Mouse (Mus musculus): ENCODE results near the gene Rbm8a. TPM values are rescaled to one million over a fixed set of nuclear protein-coding genes. Genes with fewer than 3 reads are reported as not detected.

Gene Rbm8a
- polyA plus RNA-seq, 1 experiment from 2014 or later, result 226 TPM

GRCm38 (mm10) chr3:96632058-96632457 is 2.3 kb downstream of the Rbm8a start:
- Histone ChIP-seq H3K9me3 (no peaks in the 10 kb centered on the region), H3K27ac (no peak overlapping the region), H3K4me3 (no peak overlapping the region), H3K36me3 (replicated peaks) (peaks cover 45% of the 10 kb centered on the region), H3K4me1 (peaks cover 44% of the 10 kb centered on the region), H3K27me3 (ENCODE audit: poor library complexity, severe bottlenecking) (no peaks in the 10 kb centered on the region)
- DNase-seq (ENCODE audit: extremely low spot score, low spot score), result no peak

- H3K36me3 ChIP-seq (replicated peaks), result peaks cover 54% of the 10 kb centered on the region
- WGBS, result 88% methylated on average over 1 of the region's 1 CpGs
- no peak overlapping the region for H3K27ac ChIP-seq
- H3K4me1 ChIP-seq, result peaks cover 41% of the 10 kb centered on the region
- no peaks in the 10 kb centered on the region for H3K27me3 ChIP-seq (ENCODE audit: poor library complexity, severe bottlenecking)
- H3K9me3 ChIP-seq, result no peaks in the 10 kb centered on the region
- H3K4me3 ChIP-seq, result no peak overlapping the region
- no peak for DNase-seq (ENCODE audit: extremely low spot score, low spot score)
These were observed 4.3 kb downstream of the Rbm8a start for GRCm38 (mm10) chr3:96634015-96634414.

- Histone ChIP-seq H3K36me3 (replicated peaks) (peaks cover 66% of the 10 kb centered on the region), H3K9me3 (no peaks in the 10 kb centered on the region), H3K27me3 (ENCODE audit: poor library complexity, severe bottlenecking) (no peaks in the 10 kb centered on the region), H3K4me1 (peaks cover 37% of the 10 kb centered on the region), H3K27ac (peak within 1 kb of the TSS; percentile 94), H3K4me3 (peak within 1 kb of the TSS; percentile 94)
- DNase-seq (ENCODE audit: extremely low spot score, low spot score), result peak; percentile 75
- 2% methylated on average over 60 of the region's 60 CpGs for WGBS
These were observed 5.5 kb downstream of the Rbm8a start, which contains the start of the genes Pex11b and Gm42957 for GRCm38 (mm10) chr3:96634928-96635879. Gene Pex11b (plus strand): TSS chr3:96635376. Gene Gm42957 (plus strand): TSS chr3:96635474.

GRCm38 (mm10) chr3:96635906-96636305 is 6.2 kb downstream of the Rbm8a start:
- peaks cover 67% of the 10 kb centered on the region for H3K36me3 ChIP-seq (replicated peaks)
- peak overlapping the region; percentile 94 for H3K4me3 ChIP-seq
- no peaks in the 10 kb centered on the region for H3K27me3 ChIP-seq (ENCODE audit: poor library complexity, severe bottlenecking)
- no peak for DNase-seq (ENCODE audit: extremely low spot score, low spot score)
- H3K9me3 ChIP-seq, result no peaks in the 10 kb centered on the region
- peak overlapping the region; percentile 94 for H3K27ac ChIP-seq
- 13% methylated on average over 15 of the region's 15 CpGs for WGBS
- peaks cover 32% of the 10 kb centered on the region for H3K4me1 ChIP-seq

- Histone ChIP-seq H3K9me3 (no peaks in the 10 kb centered on the region), H3K4me1 (peaks cover 27% of the 10 kb centered on the region), H3K27me3 (ENCODE audit: poor library complexity, severe bottlenecking) (no peaks in the 10 kb centered on the region), H3K4me3 (peak overlapping the region; percentile 94), H3K27ac (peak overlapping the region; percentile 94; the same call in 1 of the 2 replicates), H3K36me3 (replicated peaks) (peaks cover 67% of the 10 kb centered on the region)
- no peak for DNase-seq (ENCODE audit: extremely low spot score, low spot score)
- 71% methylated on average over 11 of the region's 11 CpGs for WGBS
These were observed 6.7 kb downstream of the Rbm8a start for GRCm38 (mm10) chr3:96636448-96636847.

DNA sequence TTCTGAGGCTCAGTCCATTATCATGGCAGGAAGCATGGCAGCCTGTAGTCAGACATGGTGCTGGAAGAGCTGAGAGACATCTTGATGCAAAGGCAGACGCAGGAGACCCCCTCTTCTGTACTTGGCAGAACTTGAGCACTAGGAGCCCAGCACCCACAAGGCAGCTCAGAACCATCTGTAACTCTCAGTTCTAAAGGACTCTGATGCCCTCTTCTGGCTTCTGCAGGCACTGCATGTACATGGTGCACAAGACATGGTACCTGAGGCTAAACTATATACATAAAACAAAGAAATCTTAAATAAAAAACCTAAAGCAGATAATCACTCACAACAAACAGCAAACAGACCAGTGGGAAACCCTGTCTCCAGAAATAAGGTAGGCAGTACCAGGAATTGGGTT is 9.5 kb downstream of the Rbm8a start:
- H3K4me1 ChIP-seq, result peaks cover 27% of the 10 kb centered on the region
- peak; percentile 55 for DNase-seq (ENCODE audit: extremely low spot score, low spot score)
- peaks cover 57% of the 10 kb centered on the region for H3K36me3 ChIP-seq (replicated peaks)
- no peaks in the 10 kb centered on the region for H3K9me3 ChIP-seq
- no peaks in the 10 kb centered on the region for H3K27me3 ChIP-seq (ENCODE audit: poor library complexity, severe bottlenecking)
- WGBS, result 74% methylated on average over 1 of the region's 1 CpGs
- H3K27ac ChIP-seq, result no peak overlapping the region
- H3K4me3 ChIP-seq, result no peak overlapping the region

- Histone ChIP-seq H3K4me3 (no peak within 1 kb of the TSS), H3K4me1 (no peaks in the 10 kb centered on the region), H3K27me3 (ENCODE audit: poor library complexity, severe bottlenecking) (no peaks in the 10 kb centered on the region), H3K36me3 (replicated peaks) (peaks cover 39% of the 10 kb centered on the region), H3K27ac (no peak within 1 kb of the TSS), H3K9me3 (no peaks in the 10 kb centered on the region)
- 69% methylated on average over 7 of the region's 7 CpGs for WGBS
- no peak for DNase-seq (ENCODE audit: extremely low spot score, low spot score)
These were observed 15.4 kb downstream of the Rbm8a start, which contains the start of gene Itga10 for GRCm38 (mm10) chr3:96645018-96645649. Gene Itga10 (plus strand): TSS chr3:96645584.

GRCm38 (mm10) chr3:96647365-96647764 is 17.6 kb downstream of the Rbm8a start:
- Histone ChIP-seq H3K36me3 (replicated peaks) (peaks cover 34% of the 10 kb centered on the region), H3K27ac (no peak overlapping the region), H3K4me3 (no peak overlapping the region), H3K9me3 (no peaks in the 10 kb centered on the region), H3K4me1 (no peaks in the 10 kb centered on the region), H3K27me3 (ENCODE audit: poor library complexity, severe bottlenecking) (no peaks in the 10 kb centered on the region)
- DNase-seq (ENCODE audit: extremely low spot score, low spot score), result no peak
- WGBS, result 82% methylated on average over 3 of the region's 3 CpGs

GRCm38 (mm10) chr3:96660901-96661300 is 31.2 kb downstream of the Rbm8a start:
- no peaks in the 10 kb centered on the region for H3K9me3 ChIP-seq
- H3K4me1 ChIP-seq, result peaks cover 16% of the 10 kb centered on the region
- peaks cover 6% of the 10 kb centered on the region; the same call in 1 of the 2 replicates for H3K36me3 ChIP-seq (replicated peaks)
- no peak overlapping the region for H3K4me3 ChIP-seq
- H3K27ac ChIP-seq, result no peak overlapping the region
- WGBS, result 89% methylated on average over 2 of the region's 2 CpGs
- H3K27me3 ChIP-seq (ENCODE audit: poor library complexity, severe bottlenecking), result peaks cover 6% of the 10 kb centered on the region; the same call in 1 of the 2 replicates
- no peak for DNase-seq (ENCODE audit: extremely low spot score, low spot score)

DNA sequence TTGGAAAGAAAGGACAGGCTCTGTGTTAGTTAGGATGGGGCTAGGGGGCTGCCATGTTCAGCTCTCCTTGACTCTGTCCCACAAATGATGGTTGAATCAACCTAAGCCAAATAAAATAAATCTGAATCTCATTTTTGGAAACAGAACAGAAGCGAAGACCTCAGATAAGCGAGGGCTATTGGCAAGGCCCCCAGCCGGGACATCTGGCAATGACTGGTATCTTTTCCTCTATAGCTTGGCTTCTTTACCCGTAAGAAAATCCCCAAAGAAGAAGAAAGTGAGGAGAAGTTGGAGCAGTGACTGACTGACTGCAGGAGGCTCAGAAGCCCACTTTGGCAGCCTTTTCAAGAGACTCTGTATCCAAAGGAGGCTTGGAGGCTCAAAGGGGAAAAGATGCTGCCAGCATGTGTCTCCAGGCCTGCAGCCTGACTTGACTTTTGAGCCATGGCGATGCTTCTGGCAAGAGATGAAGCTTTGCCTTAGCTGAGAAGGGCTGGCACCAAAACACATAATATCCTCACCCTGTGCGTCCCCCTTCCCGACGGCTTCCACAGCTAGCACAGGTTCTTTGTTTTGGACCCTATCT is 33.1 kb downstream of the Rbm8a start:
- Histone ChIP-seq H3K4me3 (peak overlapping the region; percentile 41), H3K27ac (peak overlapping the region; percentile 74), H3K9me3 (no peaks in the 10 kb centered on the region), H3K4me1 (peaks cover 16% of the 10 kb centered on the region), H3K36me3 (replicated peaks) (no peaks in the 10 kb centered on the region), H3K27me3 (ENCODE audit: poor library complexity, severe bottlenecking) (peaks cover 6% of the 10 kb centered on the region; the same call in 1 of the 2 replicates)
- no peak for DNase-seq (ENCODE audit: extremely low spot score, low spot score)
- WGBS, result 49% methylated on average over 8 of the region's 8 CpGs

DNA sequence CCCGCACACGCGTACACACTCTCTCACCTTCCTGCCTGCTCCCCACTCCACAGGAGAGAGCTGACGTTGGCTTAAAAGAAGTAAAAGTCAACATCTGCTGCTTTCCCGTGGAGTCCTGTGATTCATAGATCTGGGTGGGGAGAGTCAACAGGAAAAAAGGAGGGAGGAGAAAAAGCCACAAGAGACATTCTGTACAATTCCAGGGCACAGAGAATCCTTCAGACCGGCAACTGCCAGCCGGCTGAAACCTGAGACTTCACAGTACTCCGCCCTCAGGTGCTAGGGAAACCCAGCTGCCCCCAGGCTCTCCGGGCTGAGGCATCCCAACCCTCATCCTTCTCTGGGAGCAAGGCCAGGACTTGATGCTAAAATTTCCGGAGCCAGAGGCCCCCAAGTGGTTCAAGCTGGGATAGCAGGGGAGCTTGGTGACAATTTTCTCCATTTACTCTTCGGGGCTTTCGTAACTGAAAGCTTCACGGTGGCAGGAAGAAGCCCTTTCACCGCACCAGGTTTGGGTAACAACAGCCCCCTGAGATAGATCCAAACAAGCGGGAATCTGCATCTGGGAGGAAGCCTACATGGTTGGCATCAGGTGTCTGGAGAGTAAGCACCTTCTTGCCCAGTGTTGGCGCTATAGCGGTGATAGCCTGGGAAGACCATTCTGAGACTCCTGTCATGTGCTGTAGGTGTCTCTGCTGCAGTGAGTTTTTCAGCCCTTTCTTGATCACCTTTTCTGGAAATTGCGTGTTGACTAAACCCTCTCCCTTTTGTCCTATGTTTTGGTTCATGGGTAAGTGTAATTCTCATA is 33.9 kb downstream of the Rbm8a start:
- H3K27ac ChIP-seq, result peak overlapping the region; percentile 74
- WGBS, result 5% methylated on average over 17 of the region's 18 CpGs

More for the DNA sequence above, 33.9 kb downstream of the Rbm8a start:
- Histone ChIP-seq H3K9me3 (no peaks in the 10 kb centered on the region), H3K27me3 (ENCODE audit: poor library complexity, severe bottlenecking) (peaks cover 6% of the 10 kb centered on the region; the same call in 1 of the 2 replicates), H3K36me3 (replicated peaks) (no peaks in the 10 kb centered on the region), H3K4me3 (peak overlapping the region; percentile 41), H3K4me1 (peaks cover 16% of the 10 kb centered on the region)
- peak; percentile 81 for DNase-seq (ENCODE audit: extremely low spot score, low spot score)
